Mouse (Mus musculus) spleen, postnatal 14 days (tissue): ENCODE results near the gene Tceanc2.
A peak's percentile ranks its signal among the peaks of the same experiment; 100 is the strongest.

Experiments used
- DNase-seq, 2 experiments: peaks; one replicate each; pipeline ENCODE4 v3.0.0; 2021 to 2022; ENCODE audit warnings: low spot score in 2 of 2

Tceanc2 gene

GRCm38 (mm10) chr4:107178182-107178829 lies 610 bp downstream of the Tceanc2 start, which contains the start of gene Tmem59:
Gene Tmem59, plus strand, starts transcription at chr4:107178399.
- peak; percentile 89 to 94 for DNase-seq

GRCm38 (mm10) chr4:107177506-107177905 lies 1.4 kb downstream of the Tceanc2 start:
- DNase-seq: no peak

DNA sequence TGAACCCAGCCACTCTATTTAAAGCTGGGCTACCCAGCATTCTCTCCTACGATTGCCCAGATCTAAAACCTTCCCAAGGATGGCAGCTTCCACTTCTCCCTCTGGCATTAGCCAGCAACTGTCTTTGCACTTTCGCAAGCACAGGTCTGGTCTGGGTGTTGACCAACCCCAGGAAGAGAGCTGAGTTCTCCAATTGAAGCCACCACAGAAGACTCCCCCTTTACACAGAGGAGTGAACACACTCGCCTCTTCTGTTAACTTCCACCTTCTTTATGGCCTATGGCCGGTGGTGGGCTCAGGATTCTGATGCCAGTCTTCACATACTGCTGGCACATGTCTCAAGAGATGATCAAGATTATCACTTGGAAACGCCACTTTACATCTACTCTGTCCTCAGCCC lies 11.1 kb downstream of the Tceanc2 start:
- no peak for DNase-seq

DNA sequence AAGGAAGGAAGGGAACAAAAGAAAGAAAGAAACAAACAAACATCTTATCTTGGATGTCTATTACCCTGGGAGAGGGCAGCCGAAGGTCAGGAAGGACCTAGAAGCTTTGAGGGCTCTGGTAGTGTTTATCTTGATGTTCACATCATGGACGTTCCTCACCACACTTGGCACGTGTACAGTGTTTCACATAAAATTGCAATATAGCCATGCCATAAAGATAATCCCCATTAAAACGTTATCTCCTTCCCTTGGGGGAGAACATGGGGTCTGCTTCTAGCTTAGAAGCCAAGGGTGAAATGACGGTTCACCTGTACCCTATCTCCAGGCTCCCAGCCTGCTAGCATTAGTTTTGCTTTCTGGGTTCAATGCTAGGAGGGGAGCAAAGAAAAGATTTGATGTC lies 12.2 kb downstream of the Tceanc2 start:
- DNase-seq: no peak

DNA sequence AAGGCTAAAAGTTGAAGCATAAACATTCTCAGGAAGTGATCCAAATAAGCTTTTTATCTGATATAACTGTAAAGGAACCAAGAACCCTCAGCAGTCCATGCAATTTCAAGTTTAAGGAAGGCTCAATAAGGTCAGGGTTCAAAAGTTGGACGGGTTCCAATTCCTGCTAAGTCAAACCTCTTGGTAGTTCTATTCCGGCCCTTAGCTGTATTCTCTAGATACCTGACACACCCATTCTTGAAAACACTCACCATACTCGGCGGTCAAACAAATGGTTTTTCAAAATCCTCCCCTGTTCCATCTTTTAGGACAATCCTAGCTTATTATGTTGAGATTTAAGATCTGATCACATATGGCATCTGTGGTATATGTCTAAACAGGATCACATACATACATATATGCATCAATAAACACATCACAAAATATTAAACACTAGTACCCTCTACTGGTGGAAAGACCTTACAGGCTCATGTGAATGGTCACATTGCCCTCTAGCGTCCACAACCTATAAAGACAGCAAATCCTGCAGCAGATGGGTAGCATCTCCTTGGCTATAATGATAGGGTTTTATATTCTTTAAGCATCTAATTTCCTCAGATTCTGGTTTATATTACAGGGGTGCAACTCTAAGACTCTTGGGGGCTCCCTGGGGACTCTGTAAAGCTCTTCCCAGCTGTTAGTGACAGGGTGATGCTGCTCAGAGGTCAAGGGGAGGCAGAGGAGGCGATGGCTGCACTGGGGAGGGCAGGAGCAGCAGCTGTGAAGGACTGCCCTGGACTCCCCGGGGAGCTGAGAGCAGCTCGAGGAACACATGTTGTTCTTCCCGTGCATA lies 14.9 kb downstream of the Tceanc2 start:
- DNase-seq: peak; percentile 21 to 62

DNA sequence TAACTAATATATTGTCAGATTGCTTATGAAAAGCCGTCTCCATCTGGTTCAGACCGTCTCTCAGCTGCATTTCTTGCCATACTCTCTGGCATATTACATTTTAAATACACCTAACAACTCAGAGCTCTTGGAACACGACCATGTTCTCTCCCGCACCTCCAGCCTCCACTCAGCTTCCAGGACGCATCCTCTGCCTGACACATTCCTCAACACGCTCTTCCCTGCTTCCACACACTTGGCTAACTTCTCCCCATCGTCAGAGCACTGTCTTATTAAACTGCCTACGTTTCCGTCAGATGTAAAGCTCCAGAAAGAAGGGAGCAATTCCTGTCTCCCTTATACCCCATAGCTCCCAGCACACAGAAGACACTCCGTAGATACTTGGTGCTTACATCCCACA lies 15.6 kb downstream of the Tceanc2 start:
- no peak for DNase-seq

GRCm38 (mm10) chr4:107160181-107160580 lies 18.7 kb downstream of the Tceanc2 start:
- DNase-seq: no peak

- DNase-seq: no peak
Observed at GRCm38 (mm10) chr4:107159166-107159773, 19.6 kb downstream of the Tceanc2 start.

DNA sequence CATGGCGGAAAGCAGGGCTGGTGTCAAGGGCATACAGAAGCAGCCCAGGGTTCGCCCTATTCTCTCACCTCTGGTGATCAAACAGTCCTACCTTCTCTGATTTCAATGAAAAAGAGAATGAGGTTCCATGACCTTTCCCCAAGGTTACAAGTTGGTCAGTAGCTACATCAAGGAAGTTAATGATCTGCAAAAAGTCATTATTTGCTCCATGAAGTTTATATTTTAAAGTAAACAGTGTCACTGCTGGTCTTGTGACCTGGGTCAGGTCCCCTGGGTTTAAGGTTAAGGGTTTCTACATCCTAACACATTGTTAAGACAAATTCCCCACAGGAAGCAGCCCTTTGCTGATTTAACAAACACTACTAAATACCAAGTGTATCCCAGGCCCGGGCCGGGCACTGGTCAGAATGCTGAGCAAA lies 21.9 kb downstream of the Tceanc2 start:
- no peak for DNase-seq

GRCm38 (mm10) chr4:107152571-107152970 lies 26.3 kb downstream of the Tceanc2 start:
- DNase-seq: no peak

DNA sequence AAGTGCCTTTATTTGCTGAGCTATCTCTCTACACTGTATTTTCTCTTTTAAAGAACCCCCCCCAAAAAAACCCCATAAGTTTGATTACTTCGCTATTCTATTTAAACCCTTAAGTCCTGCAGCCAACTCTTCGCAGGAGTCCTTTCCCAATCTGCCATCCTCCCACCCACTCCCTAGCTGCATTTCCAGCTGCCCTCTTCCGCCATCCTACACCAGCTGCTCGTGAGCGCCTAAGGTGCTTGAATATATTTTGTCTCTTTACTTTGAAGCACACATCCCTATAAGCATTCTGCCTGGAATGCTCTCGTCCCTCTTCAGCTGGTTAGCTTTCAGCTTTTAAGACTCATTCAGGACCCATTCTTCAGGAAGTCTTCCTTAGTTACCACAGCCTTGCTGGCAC lies 27.9 kb downstream of the Tceanc2 start:
- DNase-seq: no peak

DNA sequence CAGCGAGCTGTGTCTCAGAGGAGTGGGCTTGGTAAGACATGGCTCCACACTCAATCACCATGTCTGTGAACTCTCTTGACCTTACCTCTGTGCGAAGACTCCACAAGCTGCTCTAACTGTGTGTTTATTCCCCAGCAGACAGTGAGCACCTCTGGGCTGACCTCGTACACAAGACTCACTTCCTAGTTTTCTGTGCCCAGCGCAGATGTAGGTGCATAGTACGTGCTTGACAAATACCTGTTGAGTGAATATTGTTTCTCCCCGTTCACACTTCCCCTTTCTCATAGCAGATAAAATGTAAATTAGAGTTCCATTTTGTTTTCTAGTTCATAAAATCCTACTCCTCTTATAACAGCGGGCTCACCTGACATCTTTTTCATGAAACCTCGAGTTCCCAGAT lies 35.4 kb downstream of the Tceanc2 start:
- no peak for DNase-seq

GRCm38 (mm10) chr4:107139836-107140631 lies 38.9 kb downstream of the Tceanc2 start:
- no peak for DNase-seq

DNA sequence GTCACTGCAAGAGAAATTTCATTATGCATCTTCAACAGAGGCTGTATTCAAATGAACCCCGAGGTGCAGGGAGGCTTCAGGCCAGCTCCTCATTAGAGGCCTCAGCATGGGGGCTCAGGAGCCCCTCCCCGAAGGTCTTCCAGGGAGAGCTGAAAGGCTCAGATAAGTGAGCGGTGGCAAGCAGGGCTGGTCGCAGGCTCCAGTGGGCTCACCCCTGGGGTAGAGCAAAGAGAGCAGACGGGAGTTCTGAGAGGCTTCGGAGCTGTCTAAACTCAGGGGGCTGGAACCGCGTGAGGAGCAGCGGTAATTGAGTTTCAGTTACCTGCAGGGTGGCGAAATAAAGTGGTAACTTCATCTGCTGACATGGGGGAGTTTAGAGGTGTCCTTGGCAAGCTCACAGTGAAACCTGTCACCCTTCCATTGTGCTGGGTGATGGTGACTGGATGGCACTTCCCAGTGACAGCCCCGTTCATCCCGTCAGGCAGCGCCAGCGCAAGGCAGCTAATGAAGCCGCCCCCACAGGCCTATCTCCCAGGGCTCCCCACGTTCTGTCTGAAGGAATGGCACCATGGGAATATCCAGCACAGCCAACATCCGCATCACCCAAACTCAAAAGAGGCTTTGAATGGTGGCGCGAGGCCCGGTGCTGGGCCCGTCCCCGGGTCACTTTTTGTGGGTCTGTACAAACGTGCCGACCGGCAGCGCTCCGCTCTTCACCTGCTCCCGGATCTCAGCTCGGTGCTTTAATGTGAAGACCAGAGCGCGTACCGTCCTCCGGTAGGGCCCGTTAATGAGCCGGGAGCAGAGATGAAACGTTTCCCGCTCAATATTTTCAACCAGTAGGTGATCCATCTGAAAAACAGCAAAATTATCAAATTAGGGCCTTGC lies 39.7 kb downstream of the Tceanc2 start:
- DNase-seq: no peak

GRCm38 (mm10) chr4:107136531-107136930 lies 42.4 kb downstream of the Tceanc2 start:
- DNase-seq: no peak

DNA sequence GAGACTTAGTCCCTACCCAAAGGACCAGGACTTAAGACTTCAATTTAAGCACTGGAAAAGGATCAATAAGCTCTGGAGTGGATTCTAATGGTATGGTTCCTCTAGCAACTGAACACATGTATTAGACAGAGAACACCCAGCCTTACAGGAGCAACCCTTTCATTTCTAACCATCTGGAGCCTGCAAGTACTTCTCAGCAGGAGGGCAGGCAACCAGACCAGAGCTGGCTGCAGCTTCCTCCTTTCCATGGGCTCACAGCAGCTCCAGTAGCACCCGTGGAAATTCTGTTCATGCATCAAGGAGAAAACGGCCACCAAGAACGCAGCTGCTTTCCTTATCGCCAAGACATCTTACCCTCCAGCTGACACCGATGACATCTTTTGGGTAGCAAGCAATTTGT lies 43.3 kb downstream of the Tceanc2 start:
- DNase-seq: no peak

DNA sequence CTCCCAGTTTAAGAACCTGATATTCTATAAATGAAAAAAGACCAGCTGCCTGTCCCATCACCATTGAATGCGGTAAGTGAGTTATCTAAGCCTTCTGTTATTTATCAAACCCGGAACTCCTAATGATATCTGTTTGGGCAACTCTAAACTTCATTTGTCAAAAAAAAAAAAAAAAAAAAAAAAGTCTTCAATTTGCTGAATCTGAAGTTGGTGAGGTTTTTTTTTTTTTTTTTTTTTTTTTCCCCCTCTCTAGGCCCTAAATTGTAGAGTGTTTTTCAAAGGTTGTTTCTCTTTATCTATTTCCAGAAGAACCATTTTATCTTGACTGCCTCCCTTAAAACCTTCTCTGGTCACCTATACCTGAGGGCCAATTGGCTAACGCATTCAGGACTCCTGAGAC lies 44.0 kb downstream of the Tceanc2 start:
- no peak for DNase-seq

DNA sequence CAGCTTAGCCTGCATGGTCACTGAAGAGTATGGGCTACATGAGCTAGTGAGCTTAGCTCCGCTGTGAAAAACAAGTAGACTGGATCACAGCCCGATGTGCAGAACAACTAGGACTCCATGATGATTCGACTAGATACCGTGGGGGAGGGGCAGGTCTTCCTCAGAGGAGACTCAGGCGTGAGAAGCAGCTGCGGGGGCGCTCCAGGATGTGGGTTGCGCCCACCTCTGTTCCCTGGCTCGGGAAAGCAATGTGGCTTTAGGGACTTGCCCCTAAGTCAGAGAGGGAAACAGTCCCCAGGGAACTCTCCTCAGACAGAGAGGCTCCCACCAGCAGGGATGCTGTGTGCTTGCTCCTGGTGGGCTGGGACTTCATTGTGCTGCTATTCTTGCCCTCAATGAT lies 48.4 kb downstream of the Tceanc2 start:
- no peak for DNase-seq

- DNase-seq: no peak
Observed at GRCm38 (mm10) chr4:107129373-107129772, 49.5 kb downstream of the Tceanc2 start.

DNA sequence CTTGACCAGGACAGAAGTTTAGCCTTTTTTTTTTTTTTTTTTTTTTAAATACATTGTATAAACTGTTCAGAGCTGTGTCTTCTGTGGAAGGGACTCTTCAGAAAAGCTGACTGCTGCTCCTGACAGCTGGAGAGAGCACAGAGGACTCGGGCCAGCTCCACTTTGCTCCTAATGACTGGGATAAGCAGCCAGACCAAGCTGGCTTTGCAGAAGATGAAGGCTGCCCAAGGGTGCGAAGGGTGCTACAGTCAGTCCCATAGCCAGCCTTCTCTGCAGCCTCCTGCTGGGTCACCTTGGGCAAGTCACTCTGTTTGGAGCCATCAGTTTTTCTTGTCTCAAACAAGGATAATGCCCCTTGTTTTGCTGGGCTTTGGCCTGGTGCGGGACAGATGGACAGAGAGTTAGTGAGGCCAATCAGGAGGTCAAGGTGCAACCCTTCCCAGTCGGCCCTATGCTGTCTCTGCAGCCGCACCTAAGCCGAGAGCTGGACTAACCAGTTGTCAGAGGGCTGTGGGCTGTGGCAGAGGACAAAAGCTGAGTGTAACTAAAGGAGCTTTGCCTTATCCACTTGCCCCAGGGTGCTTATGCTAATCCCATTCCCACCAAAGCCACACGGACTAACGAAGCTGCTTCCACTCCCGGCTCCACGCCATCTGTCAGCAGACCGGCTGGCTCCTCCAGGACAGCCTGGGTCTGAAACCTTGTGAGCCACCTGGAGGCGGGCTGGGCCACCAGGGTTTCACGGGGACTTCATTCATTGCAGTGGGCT lies 50.8 kb downstream of the Tceanc2 start:
- no peak for DNase-seq
